11 mouse cellular contexts compared by ENCODE assay signal in genomic region chr9:20653859-20654258, GRCm38 (mm10). TPM values are rescaled to one million over a fixed set of nuclear protein-coding genes. Genes with fewer than 3 reads are reported as not detected.
DNase-seq lines count a peak whose midpoint lies in the region; ATAC-seq and TF ChIP-seq lines count a peak whose summit lies in the region.
"Had no signal": no experiment of that assay in that cellular context is flagged by ENCODE, and none has a peak within 500 bp of the region (broad histone marks: within the 10 kb centered on the region; RNA-seq: fewer than 3 reads in every experiment).

No protein-coding gene starts in this region.

- ATAC-seq in intestine, embryonic 15.5 days: no peak
- ATAC-seq in intestine, embryonic 16.5 days: no peak
- no peak for ATAC-seq in limb, embryonic 13.5 days (ENCODE audit: low FRiP score, low read depth)
- ATAC-seq in erythroblast, adult 5-6 weeks (replicated peaks; ENCODE audit: low FRiP score, poor library complexity, severe bottlenecking): no peak

- no peaks in the 10 kb centered on the region for H3K27me3 ChIP-seq in intestine, embryonic 15.5 days (replicated peaks)
- H3K27me3 ChIP-seq in intestine, embryonic 16.5 days (replicated peaks; ENCODE audit: control insufficient read depth, insufficient read depth, low read length): no peaks in the 10 kb centered on the region
- H3K27me3 ChIP-seq in testis, adult 2 months (ENCODE audit: control insufficient read depth, insufficient read depth, low read length): no peaks in the 10 kb centered on the region
- no peaks in the 10 kb centered on the region for H3K27me3 ChIP-seq in limb, embryonic 13.5 days
- H3K27me3 ChIP-seq: limb, embryonic 15.5 days had no signal

- no peak for DNase-seq in testis, postnatal 14 days (ENCODE audit: low spot score)
- DNase-seq in spleen, postnatal 14 days (ENCODE audit: low spot score in 2 of 2): no peak
- no peak for DNase-seq in spleen, adult 12 weeks (ENCODE audit: low spot score)
- DNase-seq: cerebellum, postnatal 25 days; right cerebral cortex, postnatal 25 days had no signal

- H3K4me2 ChIP-seq in intestine, embryonic 15.5 days (replicated peaks): 0 out of 2 replicates have a peak overlapping the region, but pooled peaks have one; percentile 74
- no peak overlapping the region for H3K4me2 ChIP-seq in intestine, embryonic 16.5 days (ENCODE audit: low read depth, low read length)
- peak overlapping the region; percentile 81 for H3K4me2 ChIP-seq in limb, embryonic 13.5 days (replicated peaks)

- H3K27ac ChIP-seq in intestine, embryonic 15.5 days: no peak overlapping the region
- no peak overlapping the region for H3K27ac ChIP-seq in intestine, embryonic 16.5 days (ENCODE audit: low read length)
- no peak overlapping the region for H3K27ac ChIP-seq in testis, adult 2 months (ENCODE audit: control insufficient read depth, insufficient read depth, low read depth, low read length)
- no peak overlapping the region for H3K27ac ChIP-seq in limb, embryonic 13.5 days
- H3K27ac ChIP-seq: limb, embryonic 15.5 days had no signal

- H3K4me1 ChIP-seq in intestine, embryonic 15.5 days (replicated peaks): peaks cover 19% of the 10 kb centered on the region
- H3K4me1 ChIP-seq in intestine, embryonic 16.5 days (ENCODE audit: control insufficient read depth, insufficient read depth, low read length): peaks cover 18% of the 10 kb centered on the region
- no peaks in the 10 kb centered on the region; the same call in none of the 2 replicates for H3K4me1 ChIP-seq in testis, adult 2 months (ENCODE audit: control insufficient read depth, insufficient read depth, low read length)
- H3K4me1 ChIP-seq in limb, embryonic 13.5 days: peaks cover 26% of the 10 kb centered on the region

- H3K9me3 ChIP-seq in intestine, embryonic 15.5 days: no peaks in the 10 kb centered on the region
- no peaks in the 10 kb centered on the region for H3K9me3 ChIP-seq in intestine, embryonic 16.5 days (ENCODE audit: control insufficient read depth, low read length)
- no peaks in the 10 kb centered on the region for H3K9me3 ChIP-seq in limb, embryonic 13.5 days
- H3K9me3 ChIP-seq: limb, embryonic 15.5 days had no signal

- H3K9ac ChIP-seq in intestine, embryonic 15.5 days: no peak overlapping the region
- no peak overlapping the region for H3K9ac ChIP-seq in intestine, embryonic 16.5 days (ENCODE audit: low read depth, low read length)
- no peak overlapping the region for H3K9ac ChIP-seq in limb, embryonic 13.5 days
- H3K9ac ChIP-seq: limb, embryonic 15.5 days had no signal

- H3K36me3 ChIP-seq in intestine, embryonic 15.5 days: peaks cover 21% of the 10 kb centered on the region
- H3K36me3 ChIP-seq in intestine, embryonic 16.5 days (ENCODE audit: control insufficient read depth, insufficient read depth, low read length): 0 out of 2 replicates have a peak, but pooled peaks cover 5% of the 10 kb centered on the region
- peaks cover 2% of the 10 kb centered on the region; the same call in 1 of the 2 replicates for H3K36me3 ChIP-seq in testis, adult 2 months (ENCODE audit: control insufficient read depth, insufficient read depth, low read length)
- H3K36me3 ChIP-seq in limb, embryonic 13.5 days: peaks cover 57% of the 10 kb centered on the region

- TF ChIP-seq POLR2A in testis, adult 2 months (IDR thresholded peaks at IDR 0.05; ENCODE audit: control insufficient read depth, low read depth, low read length): no peak

- no peak overlapping the region for H3K4me3 ChIP-seq in intestine, embryonic 15.5 days (replicated peaks)
- no peak overlapping the region for H3K4me3 ChIP-seq in intestine, embryonic 16.5 days (ENCODE audit: low read length)
- H3K4me3 ChIP-seq in testis, adult 2 months (ENCODE audit: control insufficient read depth, low read depth, low read length): peak overlapping the region; percentile 25; the same call in 1 of the 2 replicates
- H3K4me3 ChIP-seq in limb, embryonic 13.5 days: peak overlapping the region; percentile 92; the same call in 1 of the 2 replicates

- 96% methylated on average over 3 of the region's 3 CpGs for WGBS in intestine, embryonic 15.5 days
- 86% methylated on average over 3 of the region's 3 CpGs for WGBS in intestine, embryonic 16.5 days
- WGBS in limb, embryonic 13.5 days: 91% methylated on average over 3 of the region's 3 CpGs

- TF ChIP-seq CTCF in testis, adult 2 months (IDR thresholded peaks at IDR 0.05; ENCODE audit: control insufficient read depth, insufficient read depth, insufficient replicate concordance, low read depth, low read length): no peak

RNA-seq across cellular contexts. Expression of gene Pin1, which starts 2.0 kb away (rescaled TPM):
- 44.1 and 46.8 TPM in 2 replicates for polyA plus RNA-seq in intestine, embryonic 15.5 days (2015; fragmentation: Nextera tagmentation; extraction: Ambion mirVana)
- polyA plus RNA-seq in intestine, embryonic 16.5 days (2015; fragmentation: Nextera tagmentation; extraction: Ambion mirVana): 42.0 and 45.4 TPM in 2 replicates
- 17.7 and 17.8 TPM in 2 replicates for polyA plus RNA-seq in testis, adult 2 months (2012; rRNA removed)
- 49.9 and 50.5 TPM in 2 replicates for polyA plus RNA-seq in limb, embryonic 13.5 days (2015; fragmentation: Nextera tagmentation; extraction: Ambion mirVana)
- 4.2 and 4.6 TPM in 2 replicates for total RNA-seq in erythroblast, adult 5-6 weeks (2015; ENCODE audit: low replicate concordance)
- 2.1 and 3.8 TPM in 2 replicates for total RNA-seq in erythroblast, adult 5-6 weeks (2017; ENCODE audit: low replicate concordance)

RNA-seq across cellular contexts. Expression of gene Fbxl12, which starts 9.3 kb away (rescaled TPM):
- polyA plus RNA-seq in intestine, embryonic 15.5 days (2015; fragmentation: Nextera tagmentation; extraction: Ambion mirVana): 14.7 and 16.4 TPM in 2 replicates
- 16.5 and 17.3 TPM in 2 replicates for polyA plus RNA-seq in intestine, embryonic 16.5 days (2015; fragmentation: Nextera tagmentation; extraction: Ambion mirVana)
- polyA plus RNA-seq in testis, adult 2 months (2012; rRNA removed): 35.7 and 40.5 TPM in 2 replicates
- polyA plus RNA-seq in limb, embryonic 13.5 days (2015; fragmentation: Nextera tagmentation; extraction: Ambion mirVana): 21.3 and 21.5 TPM in 2 replicates
- 7.5 and 18.8 TPM in 2 replicates for total RNA-seq in erythroblast, adult 5-6 weeks (2015; ENCODE audit: low replicate concordance)
- total RNA-seq in erythroblast, adult 5-6 weeks (2017; ENCODE audit: low replicate concordance): 2.3 and 3.2 TPM in 2 replicates

RNA-seq across cellular contexts. Expression of gene Ubl5, which starts 11.2 kb away (rescaled TPM):
- 356 and 399 TPM in 2 replicates for polyA plus RNA-seq in intestine, embryonic 15.5 days (2015; fragmentation: Nextera tagmentation; extraction: Ambion mirVana)
- 356 and 361 TPM in 2 replicates for polyA plus RNA-seq in intestine, embryonic 16.5 days (2015; fragmentation: Nextera tagmentation; extraction: Ambion mirVana)
- polyA plus RNA-seq in testis, adult 2 months (2012; rRNA removed): 175 and 241 TPM in 2 replicates
- polyA plus RNA-seq in limb, embryonic 13.5 days (2015; fragmentation: Nextera tagmentation; extraction: Ambion mirVana): 375 and 411 TPM in 2 replicates
- total RNA-seq in erythroblast, adult 5-6 weeks (2015; ENCODE audit: low replicate concordance): 139 and 174 TPM in 2 replicates
- 32.8 and 53.8 TPM in 2 replicates for total RNA-seq in erythroblast, adult 5-6 weeks (2017; ENCODE audit: low replicate concordance)

Comparison
In these comparisons a context has a peak if more than half of its experiments do, and no peak if none do; other contexts are left out.
1. H3K4me3 ChIP-seq: peak in testis, adult 2 months (single experiment) and limb, embryonic 13.5 days (single experiment); none in intestine, embryonic 15.5 days (single experiment) and intestine, embryonic 16.5 days (single experiment).